Mouse (Mus musculus) embryonic facial prominence, embryonic 11.5 days (tissue): ENCODE results near the gene Kcnk6. TPM values are rescaled to one million over a fixed set of nuclear protein-coding genes. Genes with fewer than 3 reads are reported as not detected.

Source experiments
- ATAC-seq: fragments of 200-750 bp; cut with Nextera tagmentation; replicated peaks from 2 replicates; pipeline ENCODE4 v1.8.0; 2017; ENCODE audit warnings: low read depth; ENCODE audit not compliant: insufficient number of reproducible peaks, low FRiP score, low TSS enrichment
- DNase-seq: peaks from one replicate; pipeline ENCODE4 v3.0.0-alpha.2; 2015; ENCODE audit warnings: low spot score
- H3K27ac ChIP-seq: fragments of 300-500 bp; sonication (generic); replicated peaks from 2 replicates; pipeline ENCODE4 v1.5.1; 2014; ENCODE audit warnings: mild to moderate bottlenecking, low read depth, low read length, control low read depth
- H3K27me3 ChIP-seq: fragments of 300-500 bp; sonication (generic); 2 replicates; pipeline ENCODE4 v1.6.1; 2014; ENCODE audit warnings: mild to moderate bottlenecking, low read length, moderate library complexity, mixed read lengths; ENCODE audit not compliant: control insufficient read depth, insufficient read depth
- H3K36me3 ChIP-seq: fragments of 300-500 bp; sonication (generic); replicated peaks from 2 replicates; pipeline ENCODE4 v1.6.1; 2014; ENCODE audit warnings: low read depth, mild to moderate bottlenecking, low read length, moderate library complexity, mixed read lengths; ENCODE audit not compliant: control insufficient read depth, insufficient read depth
- H3K4me1 ChIP-seq: fragments of 300-500 bp; sonication (generic); 2 replicates; pipeline ENCODE4 v1.6.1; 2014; ENCODE audit warnings: low read length, mixed read lengths; ENCODE audit not compliant: control insufficient read depth, insufficient read depth
- H3K4me2 ChIP-seq: fragments of 300-500 bp; sonication (generic); 2 replicates; pipeline ENCODE4 v1.6.1; 2014; ENCODE audit warnings: low read depth, mild to moderate bottlenecking, control low read depth, low read length, moderate library complexity
- H3K4me3 ChIP-seq: fragments of 300-500 bp; sonication (generic); 2 replicates; pipeline ENCODE4 v1.5.1; 2014; ENCODE audit warnings: low read depth, low read length, control low read depth
- H3K9ac ChIP-seq: fragments of 300-500 bp; sonication (generic); replicated peaks from 2 replicates; pipeline ENCODE4 v1.6.1; 2014; ENCODE audit warnings: mild to moderate bottlenecking, control low read depth, low read length
- H3K9me3 ChIP-seq: fragments of 300-500 bp; sonication (generic); replicated peaks from 2 replicates; pipeline ENCODE4 v1.6.1; 2016; ENCODE audit warnings: mild to moderate bottlenecking, low read length, inconsistent platforms, mixed read lengths; ENCODE audit not compliant: control insufficient read depth
- WGBS: fragments of 180-500 bp; shearing (Covaris S2); extraction: QIAGEN DNeasy Blood & Tissue Kit; methylation state at CpG from one replicate; pipeline ENCODE4 v1.1.7; 2014; 5-methylcytosine and 5-hydroxymethylcytosine counted together
- polyA plus RNA-seq: library from polyadenylated mRNA; unstranded; fragments of >200 nt; fragmentation: Nextera tagmentation; extraction: Ambion mirVana; gene quantifications from 2 replicates; pipeline ENCODE4 v1.2.1, GENCODE M21; 2014

Kcnk6 gene
- polyA plus RNA-seq, 1 experiment from 2014 or later: 0.45 TPM

GRCm38 (mm10) chr7:29255875-29256274 is 23.6 kb upstream of the Kcnk6 start:
- Histone ChIP-seq H3K36me3 (no peaks in the 10 kb centered on the region), H3K4me2 (no peak overlapping the region), H3K9ac (no peak overlapping the region), H3K27ac (no peak overlapping the region), H3K4me1 (0 out of 2 replicates have a peak, but pooled peaks cover 7% of the 10 kb centered on the region), H3K9me3 (no peaks in the 10 kb centered on the region), H3K4me3 (no peak overlapping the region), H3K27me3 (no peaks in the 10 kb centered on the region)
- DNase-seq: no peak
- 83% methylated on average over 4 of the region's 4 CpGs for WGBS
- ATAC-seq: no peak

GRCm38 (mm10) chr7:29253842-29254241 is 21.5 kb upstream of the Kcnk6 start:
- Histone ChIP-seq H3K9me3 (no peaks in the 10 kb centered on the region), H3K27ac (no peak overlapping the region), H3K4me3 (no peak overlapping the region), H3K4me1 (no peaks in the 10 kb centered on the region), H3K27me3 (no peaks in the 10 kb centered on the region), H3K4me2 (no peak overlapping the region), H3K36me3 (no peaks in the 10 kb centered on the region), H3K9ac (no peak overlapping the region)
- WGBS: 45% methylated on average over 5 of the region's 5 CpGs
- no peak for DNase-seq
- ATAC-seq: no peak

- Histone ChIP-seq H3K9me3 (no peaks in the 10 kb centered on the region), H3K27me3 (no peaks in the 10 kb centered on the region), H3K9ac (no peak overlapping the region), H3K4me2 (no peak overlapping the region), H3K4me1 (no peaks in the 10 kb centered on the region), H3K27ac (no peak overlapping the region), H3K4me3 (no peak overlapping the region), H3K36me3 (no peaks in the 10 kb centered on the region)
- 85% methylated on average over 3 of the region's 3 CpGs for WGBS
- DNase-seq (no peak), ATAC-seq (no peak)
Observed at GRCm38 (mm10) chr7:29251166-29251565, 18.9 kb upstream of the Kcnk6 start.

GRCm38 (mm10) chr7:29248261-29248841 is 16.0 kb upstream of the Kcnk6 start, which contains the start of gene 2200002D01Rik:
TSS of gene 2200002D01Rik (minus strand) at chr7:29248466.
- Histone ChIP-seq H3K27me3 (no peaks in the 10 kb centered on the region), H3K9me3 (no peaks in the 10 kb centered on the region), H3K4me3 (peak within 1 kb of the TSS; percentile 3; the same call in 1 of the 2 replicates), H3K36me3 (no peaks in the 10 kb centered on the region; the same call in 1 of the 2 replicates), H3K27ac (no peak within 1 kb of the TSS), H3K4me1 (no peaks in the 10 kb centered on the region), H3K4me2 (peak within 1 kb of the TSS; percentile 45), H3K9ac (peak within 1 kb of the TSS; percentile 43)
- DNase-seq (peak; percentile 55), ATAC-seq (peak; percentile 16; the same call in 1 of the 2 replicates)
- 4% methylated on average over 20 of the region's 20 CpGs for WGBS

GRCm38 (mm10) chr7:29247706-29248105 is 15.4 kb upstream of the Kcnk6 start:
- no peak for DNase-seq
- no peak overlapping the region for H3K27ac ChIP-seq
- peak overlapping the region; percentile 43; the same call in 1 of the 2 replicates for H3K9ac ChIP-seq
- H3K27me3 ChIP-seq: no peaks in the 10 kb centered on the region
- H3K4me1 ChIP-seq: no peaks in the 10 kb centered on the region
- 12% methylated on average over 19 of the region's 19 CpGs for whole genome bisulfite sequencing
- H3K36me3 ChIP-seq: no peaks in the 10 kb centered on the region; the same call in 1 of the 2 replicates
- peak overlapping the region; percentile 45 for H3K4me2 ChIP-seq
- no peaks in the 10 kb centered on the region for H3K9me3 ChIP-seq
- peak overlapping the region; percentile 3; the same call in 1 of the 2 replicates for H3K4me3 ChIP-seq
- ATAC-seq: no peak

- Histone ChIP-seq H3K36me3 (no peaks in the 10 kb centered on the region; the same call in 1 of the 2 replicates), H3K27me3 (no peaks in the 10 kb centered on the region), H3K4me1 (no peaks in the 10 kb centered on the region), H3K9ac (no peak overlapping the region), H3K4me3 (peak overlapping the region; percentile 3; the same call in 1 of the 2 replicates), H3K9me3 (no peaks in the 10 kb centered on the region), H3K4me2 (peak overlapping the region; percentile 45), H3K27ac (no peak overlapping the region)
- 24% methylated on average over 16 of the region's 16 CpGs for WGBS
- DNase-seq (peak; percentile 81), ATAC-seq (no peak)
Observed at GRCm38 (mm10) chr7:29247314-29247700, 15.0 kb upstream of the Kcnk6 start.

- no peaks in the 10 kb centered on the region for H3K9me3 ChIP-seq
- ATAC-seq (no peak), DNase-seq (no peak)
- H3K36me3 ChIP-seq: no peaks in the 10 kb centered on the region; the same call in 1 of the 2 replicates
- H3K27me3 ChIP-seq: no peaks in the 10 kb centered on the region
- no peak overlapping the region for H3K4me3 ChIP-seq
- H3K27ac ChIP-seq: no peak overlapping the region
- WGBS: 88% methylated on average over 21 of the region's 21 CpGs
- H3K4me1 ChIP-seq: no peaks in the 10 kb centered on the region
- no peak overlapping the region for H3K4me2 ChIP-seq
- no peak overlapping the region for H3K9ac ChIP-seq
Observed at GRCm38 (mm10) chr7:29246619-29247313, 14.5 kb upstream of the Kcnk6 start.

GRCm38 (mm10) chr7:29246015-29246414 is 13.7 kb upstream of the Kcnk6 start:
- DNase-seq (no peak), ATAC-seq (no peak)
- Histone ChIP-seq H3K36me3 (no peaks in the 10 kb centered on the region; the same call in 1 of the 2 replicates), H3K9me3 (no peaks in the 10 kb centered on the region), H3K27me3 (no peaks in the 10 kb centered on the region), H3K4me2 (no peak overlapping the region), H3K9ac (no peak overlapping the region), H3K4me1 (no peaks in the 10 kb centered on the region), H3K27ac (no peak overlapping the region), H3K4me3 (no peak overlapping the region)
- 91% methylated on average over 5 of the region's 5 CpGs for WGBS
